Mouse (Mus musculus): ENCODE data around the gene Cstad.

DNA sequence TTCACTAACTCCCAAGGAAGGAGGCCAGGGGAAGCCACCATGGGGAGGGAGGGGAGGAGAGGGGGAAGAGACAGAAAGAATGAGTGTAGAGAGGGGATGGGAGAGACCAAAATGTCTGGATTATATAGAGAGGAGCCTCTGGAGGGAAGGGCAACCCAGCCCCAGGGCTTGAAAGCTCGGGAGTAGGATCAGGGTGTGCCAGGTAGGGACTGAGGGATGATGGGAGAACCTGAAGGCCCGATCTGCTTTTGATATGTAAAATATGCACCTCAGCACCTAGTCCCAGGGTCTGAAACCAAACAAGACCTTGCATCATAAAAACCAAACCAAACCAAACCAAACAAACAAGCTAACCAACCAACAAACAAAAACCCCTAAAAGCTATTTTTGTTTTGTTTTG, 16.8 kb upstream of the Cstad start:
- peak; percentile 47; the same call in 1 of the 2 replicates for TF ChIP-seq EP300 (IDR thresholded peaks at IDR 0.05; ENCODE audit: insufficient read depth, low read depth, low read length)
- TF ChIP-seq POLR2A (IDR thresholded peaks at IDR 0.05; ENCODE audit: insufficient read depth, low read length): no peak
- TF ChIP-seq CTCF (IDR thresholded peaks at IDR 0.05; ENCODE audit: low read depth, low read length): no peak

All from ES-Bruce4 (cell line).